Mouse (Mus musculus) liver, embryonic 14 days (tissue): ENCODE measurements around the gene Acly. TPM values are rescaled to one million over a fixed set of nuclear protein-coding genes. Genes with fewer than 3 reads are reported as not detected.

Experiments used
- polyA plus RNA-seq: library from polyadenylated mRNA; depleted of rRNA; stranded (reverse); fragments of >200 nt; gene quantifications from 2 replicates; pipeline ENCODE4 v1.2.3, GENCODE M21; 2012; rRNA removed

The Acly gene
- 41.9 and 48.7 TPM in 2 replicates for polyA plus RNA-seq

GRCm38 (mm10) chr11:100527458-100528374 lies at the start of gene Acly:
Gene Acly (minus strand): TSS chr11:100528000.

GRCm38 (mm10) chr11:100574708-100575483 lies 47.1 kb upstream of the Acly start, which contains the start of gene Cnp:
Gene Cnp (plus strand): TSS chr11:100574904.

GRCm38 (mm10) chr11:100544832-100545745 lies 17.3 kb upstream of the Acly start, which contains the start of gene Ttc25:
Gene Ttc25 (plus strand): TSS chr11:100545607.

GRCm38 (mm10) chr11:100472197-100472934 lies 55.4 kb downstream of the Acly start, which contains the start of gene Klhl11:
Gene Klhl11 (minus strand): TSS chr11:100472741.

DNA sequence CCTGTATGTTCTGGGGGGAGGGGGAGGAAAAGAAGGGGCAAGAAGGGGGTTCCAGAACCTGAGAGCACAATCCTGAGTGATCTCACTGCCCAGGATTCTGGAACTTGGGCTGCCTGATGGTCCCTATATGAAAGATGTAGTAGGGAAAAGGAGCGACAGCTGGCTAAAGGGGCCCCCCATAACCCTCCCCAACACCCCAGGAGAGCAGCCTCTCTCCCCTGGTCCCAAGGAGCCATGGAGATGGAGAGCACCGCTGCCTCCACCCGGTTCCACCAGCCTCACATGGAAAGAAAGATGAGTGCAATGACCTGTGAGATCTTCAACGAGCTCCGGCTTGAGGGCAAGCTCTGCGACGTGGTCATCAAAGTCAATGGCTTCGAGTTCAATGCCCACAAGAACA lies 86.0 kb downstream of the Acly start, which contains the start of the genes Nt5c3b and Klhl10:
TSS of gene Nt5c3b (minus strand) at position 12 of the 400 bp plus-strand sequence.
TSS of gene Klhl10 (plus strand) at position 121 of the 400 bp plus-strand sequence.

Other genes starting within 250 kb of the Acly start
- gene Eif1, start 208.1 kb downstream of the Acly start, polyA plus RNA-seq = 227 and 233 TPM in 2 replicates
- not detected in 2 replicates for gene Gast, start 193.6 kb downstream of the Acly start, polyA plus RNA-seq
- 0.32 and 0.38 TPM in 2 replicates for gene Hap1, start 171.9 kb downstream of the Acly start, polyA plus RNA-seq
- gene Jup, start 130.2 kb downstream of the Acly start, polyA plus RNA-seq = 7.5 and 8.3 TPM in 2 replicates
- gene P3h4, start 113.2 kb downstream of the Acly start, polyA plus RNA-seq = 2.7 and 3.2 TPM in 2 replicates
- 4.4 and 6.1 TPM in 2 replicates for gene Fkbp10, start 112.3 kb downstream of the Acly start, polyA plus RNA-seq
- gene Nt5c3b, start 86.2 kb downstream of the Acly start, polyA plus RNA-seq = 12.3 and 13.1 TPM in 2 replicates
- 0.09 and 0.14 TPM in 2 replicates for gene Klhl10, start 86.1 kb downstream of the Acly start, polyA plus RNA-seq
- 1.5 and 1.6 TPM in 2 replicates for gene Klhl11, start 55.3 kb downstream of the Acly start, polyA plus RNA-seq
- 0.01 and 0.03 TPM in 2 replicates for gene Ttc25, start 17.6 kb upstream of the Acly start, polyA plus RNA-seq
- gene Cnp, start 46.9 kb upstream of the Acly start, polyA plus RNA-seq = 5.7 and 6.5 TPM in 2 replicates
- 13.4 and 15.3 TPM in 2 replicates for gene Nkiras2, start 91.2 kb upstream of the Acly start, polyA plus RNA-seq
- gene Dnajc7, start 92.2 kb upstream of the Acly start, polyA plus RNA-seq = 69.6 and 74.3 TPM in 2 replicates
- gene Zfp385c, start 164.5 kb upstream of the Acly start, polyA plus RNA-seq = 0.01 TPM in 1 of 2 replicates, not detected in the other
- 1.7 and 2.4 TPM in 2 replicates for gene Dhx58, start 176.3 kb upstream of the Acly start, polyA plus RNA-seq
- 12.3 and 13.4 TPM in 2 replicates for gene Kat2a, start 184.5 kb upstream of the Acly start, polyA plus RNA-seq
- not detected in 2 replicates for gene Hspb9, start 185.8 kb upstream of the Acly start, polyA plus RNA-seq
- gene Rab5c, start 210.2 kb upstream of the Acly start, polyA plus RNA-seq = 91.8 and 106 TPM in 2 replicates
- not detected in 2 replicates for gene Kcnh4, start 231.9 kb upstream of the Acly start, polyA plus RNA-seq
- gene Hcrt, start 234.9 kb upstream of the Acly start, polyA plus RNA-seq = not detected in 2 replicates
- gene Ghdc, start 243.0 kb upstream of the Acly start, polyA plus RNA-seq = 1.9 and 2.3 TPM in 2 replicates